Mouse (Mus musculus): Measurements from ENCODE around the gene Akap7.

Gene Akap7

DNA sequence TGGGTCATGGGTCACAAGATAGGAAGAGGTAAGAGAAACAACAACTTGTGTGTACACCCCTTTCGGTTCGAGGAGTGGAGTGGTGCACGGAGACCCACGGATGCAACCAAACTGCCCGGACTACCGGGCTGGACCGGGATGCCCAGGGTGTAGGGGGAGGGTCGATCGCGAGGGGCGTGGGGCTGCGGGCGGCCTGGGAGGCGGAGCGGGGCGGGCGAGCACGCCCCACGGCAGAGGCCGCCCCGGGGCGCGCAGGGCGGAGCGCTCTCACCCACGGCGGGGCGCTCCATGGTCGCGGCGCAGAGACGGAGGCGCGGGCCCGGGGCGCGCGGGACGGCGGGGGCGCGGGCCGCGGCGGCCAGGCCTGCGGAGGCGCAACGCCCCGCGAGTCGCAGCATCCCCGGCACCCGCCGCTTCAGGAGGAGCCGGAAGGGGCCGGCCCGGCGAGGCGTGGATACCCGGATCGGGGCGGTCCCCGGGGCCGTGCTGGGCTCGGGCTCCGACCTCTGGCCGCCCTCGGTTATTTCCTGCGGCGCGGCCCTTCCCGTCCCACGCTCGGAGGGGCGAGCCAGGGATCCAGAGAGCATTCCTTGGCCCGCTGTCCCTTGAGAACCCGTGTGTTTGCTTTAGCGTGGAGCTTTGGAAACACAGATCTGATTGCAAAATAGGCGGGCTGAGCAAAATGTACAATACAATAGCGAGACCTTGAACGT, 10.9 kb downstream of the Akap7 start:
- peak; percentile 92 to 95 for DNase-seq

DNA sequence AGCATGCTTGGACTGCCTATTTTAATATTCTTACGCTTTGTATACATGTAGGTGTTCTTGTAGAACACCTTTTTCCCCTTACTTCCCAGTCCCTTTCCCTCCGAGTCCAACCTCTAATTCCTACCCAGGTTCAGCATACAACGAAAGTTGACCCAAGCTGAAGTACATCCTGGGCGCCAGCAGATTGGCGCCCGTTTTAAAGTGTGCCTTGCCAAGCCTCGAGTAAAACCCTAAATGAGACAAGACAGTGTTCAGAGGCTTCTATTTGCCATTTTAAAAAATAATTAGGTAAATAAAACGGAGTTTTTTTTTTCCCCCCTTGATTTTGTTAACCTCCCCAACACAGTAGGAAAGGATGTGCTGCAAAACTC, 11.4 kb downstream of the Akap7 start:
- no peak for DNase-seq

DNA sequence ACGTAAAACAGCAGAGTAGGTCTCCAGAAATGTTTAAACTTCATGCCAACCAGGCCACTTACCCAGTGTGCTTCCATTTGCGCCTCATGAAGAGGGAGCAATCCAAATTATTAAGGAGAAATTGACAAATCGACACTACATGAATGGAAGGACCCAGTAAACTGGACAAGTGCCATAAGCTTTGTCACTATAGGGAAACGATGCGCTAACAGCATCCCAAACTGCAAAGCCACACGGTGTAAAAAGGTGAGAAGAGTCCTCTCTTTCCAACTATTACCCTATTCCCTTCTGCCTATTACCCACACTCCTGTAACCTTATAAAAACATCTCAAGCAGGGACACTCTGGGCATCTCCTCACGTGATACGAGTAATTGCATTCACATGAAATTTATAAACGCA, 11.8 kb downstream of the Akap7 start:
- no peak for DNase-seq

DNA sequence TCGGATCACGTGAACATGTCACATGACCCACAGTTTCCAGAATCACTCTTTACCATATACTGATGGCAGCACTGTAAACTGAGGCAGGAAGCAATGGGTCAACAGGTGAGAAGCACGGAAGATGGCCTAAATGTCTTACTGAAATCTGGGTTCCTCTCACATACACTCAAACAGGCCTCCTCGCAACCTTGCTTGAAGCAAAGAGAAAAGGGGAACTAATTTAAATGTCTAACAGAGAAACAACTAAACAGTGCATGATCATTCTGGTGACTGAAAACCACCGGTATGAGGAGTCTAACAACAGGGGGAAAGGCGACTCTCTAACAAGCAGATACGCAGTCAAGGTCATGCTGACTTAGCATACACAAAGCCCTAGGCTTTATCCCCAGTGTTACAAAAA, 12.7 kb downstream of the Akap7 start:
- no peak for DNase-seq

DNA sequence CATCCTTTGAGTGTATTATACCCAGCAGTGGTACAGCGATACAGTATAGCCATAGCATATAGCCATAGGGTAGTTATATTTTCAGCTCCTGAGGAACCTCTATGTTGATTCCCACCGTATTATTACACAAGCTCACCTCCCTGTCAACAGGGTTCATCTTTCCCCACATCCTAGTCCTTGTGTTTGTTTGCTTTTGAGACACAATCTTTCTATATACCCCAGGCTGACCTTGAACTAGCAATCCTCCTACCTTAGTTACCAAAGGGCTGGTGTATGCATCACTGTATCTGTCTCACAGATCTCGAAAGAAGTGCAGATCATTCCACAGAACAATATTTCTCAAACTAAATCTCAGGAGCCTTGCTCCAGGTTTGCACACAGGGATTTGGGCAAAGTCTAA, 13.9 kb downstream of the Akap7 start:
- DNase-seq, result no peak

DNA sequence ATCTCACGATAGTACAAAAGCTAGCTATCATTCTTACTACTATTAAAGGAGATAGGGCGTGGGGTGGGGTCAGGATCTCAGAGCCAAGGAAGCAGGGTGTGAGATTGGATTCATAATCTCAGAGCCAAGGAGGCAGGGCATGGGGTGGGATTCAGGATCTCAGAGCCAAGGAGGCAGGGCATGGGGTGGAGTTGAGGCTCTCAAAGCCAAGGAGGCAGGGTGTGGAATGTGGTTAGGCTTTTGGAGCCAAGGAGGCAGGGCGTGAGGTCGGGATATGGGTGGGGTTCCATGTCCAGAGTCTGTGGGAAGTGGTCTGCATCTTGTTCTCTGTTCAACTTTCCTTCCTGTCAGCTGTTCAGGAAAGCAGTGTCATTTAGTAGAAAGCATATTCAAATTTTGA, 16.6 kb downstream of the Akap7 start:
- DNase-seq, result peak; percentile 87 to 91

DNA sequence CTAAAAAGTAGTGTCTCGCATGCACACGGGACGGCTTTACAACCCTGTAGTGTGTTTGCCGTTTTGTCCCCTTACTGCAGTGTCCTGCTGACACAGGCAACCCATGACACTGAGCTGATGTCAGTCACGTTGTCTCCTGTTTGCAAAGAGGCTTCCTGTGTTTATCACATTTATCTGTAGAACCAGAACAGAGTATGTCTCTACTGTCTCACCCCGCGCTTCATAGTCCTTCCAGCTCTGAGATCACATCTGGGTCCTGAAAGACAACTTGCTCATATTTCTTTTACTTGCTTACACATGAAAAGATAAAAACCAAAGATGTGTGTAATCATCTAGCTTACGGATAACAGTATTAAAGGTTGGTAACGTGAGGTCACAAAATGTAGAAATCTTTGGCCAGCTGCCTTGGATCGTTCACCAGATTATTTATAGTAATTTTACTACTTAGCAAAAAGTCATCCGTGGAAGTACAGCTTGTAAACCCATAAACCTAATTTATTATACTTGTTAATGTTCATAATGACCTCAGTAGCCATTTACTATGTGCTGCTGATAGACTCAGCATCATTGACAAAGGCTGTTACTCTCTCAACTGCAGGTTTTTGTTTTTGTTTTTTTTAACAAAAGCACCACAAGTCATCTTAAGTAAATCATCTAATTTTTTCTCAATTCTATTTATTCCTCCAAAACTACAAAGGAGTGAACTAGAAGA, 22.4 kb downstream of the Akap7 start:
- DNase-seq, result peak; percentile 33 to 68

DNA sequence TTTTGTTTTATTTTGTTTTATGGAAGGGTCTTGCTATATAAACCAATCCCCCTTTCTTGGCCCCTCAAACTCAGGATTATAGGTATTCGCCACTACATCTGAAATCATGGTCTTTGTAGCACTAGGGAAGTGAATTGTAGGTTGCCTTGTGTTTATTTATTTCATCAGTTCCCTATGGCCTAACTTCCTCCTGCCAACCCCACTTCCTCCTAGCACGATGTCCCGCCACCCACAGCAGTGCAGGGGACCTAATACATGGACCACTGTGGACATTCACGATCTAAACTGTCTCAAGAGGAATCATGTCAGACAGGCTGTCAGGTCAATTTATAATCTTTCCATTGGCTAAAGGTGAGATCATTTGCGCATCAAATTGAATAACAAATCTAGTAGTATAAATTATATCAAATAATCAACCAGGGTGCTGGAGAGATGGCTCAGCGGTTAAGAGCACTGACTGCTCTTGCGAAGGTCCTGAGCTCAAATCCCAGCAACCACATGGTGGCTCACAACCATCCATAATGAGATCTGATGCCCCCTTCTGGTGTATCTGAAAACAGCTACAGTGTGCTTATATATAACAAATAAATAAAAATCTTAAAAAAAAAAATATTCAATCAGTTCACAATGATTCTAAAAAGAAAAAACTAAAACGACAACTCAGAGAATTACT, 23.1 kb downstream of the Akap7 start:
- DNase-seq, result no peak

DNA sequence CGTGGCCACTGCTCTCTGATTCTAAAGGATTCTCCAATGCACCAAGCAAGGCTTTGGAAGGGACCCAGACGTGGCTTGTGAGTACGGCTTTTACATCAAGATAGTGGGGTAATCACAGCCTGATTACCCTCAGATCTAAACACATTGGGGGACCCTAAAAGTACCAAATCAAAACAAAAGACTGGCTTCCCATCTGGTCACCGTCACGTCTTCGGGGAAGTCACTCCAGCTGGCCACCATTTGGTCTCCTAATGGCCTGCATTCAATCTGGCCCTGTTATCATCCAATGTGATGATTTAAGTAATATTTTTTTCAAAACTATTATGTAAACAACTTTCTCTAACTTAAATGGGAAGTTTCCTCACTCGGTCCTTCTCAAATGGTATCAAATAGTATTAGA, 24.3 kb downstream of the Akap7 start:
- no peak for DNase-seq

DNA sequence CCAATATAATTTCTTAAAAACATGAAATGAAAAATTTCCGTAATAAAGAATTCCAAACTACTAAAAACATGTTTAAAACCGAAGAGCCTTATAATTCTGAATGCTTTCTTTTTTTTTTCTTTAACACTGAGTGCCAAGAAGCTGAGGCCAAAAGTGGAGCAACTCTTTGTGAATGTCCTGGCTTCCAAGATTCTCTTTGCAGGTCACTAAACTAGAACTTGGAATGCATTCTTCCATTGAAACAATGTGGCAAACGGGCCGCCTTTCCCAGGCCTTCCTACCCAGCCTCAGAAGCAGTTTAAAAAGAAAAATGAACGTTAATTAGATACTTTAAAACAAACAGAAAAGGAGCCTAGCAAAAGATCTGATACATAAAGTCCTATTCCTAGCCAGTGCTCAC, 27.5 kb downstream of the Akap7 start:
- DNase-seq, result no peak

DNA sequence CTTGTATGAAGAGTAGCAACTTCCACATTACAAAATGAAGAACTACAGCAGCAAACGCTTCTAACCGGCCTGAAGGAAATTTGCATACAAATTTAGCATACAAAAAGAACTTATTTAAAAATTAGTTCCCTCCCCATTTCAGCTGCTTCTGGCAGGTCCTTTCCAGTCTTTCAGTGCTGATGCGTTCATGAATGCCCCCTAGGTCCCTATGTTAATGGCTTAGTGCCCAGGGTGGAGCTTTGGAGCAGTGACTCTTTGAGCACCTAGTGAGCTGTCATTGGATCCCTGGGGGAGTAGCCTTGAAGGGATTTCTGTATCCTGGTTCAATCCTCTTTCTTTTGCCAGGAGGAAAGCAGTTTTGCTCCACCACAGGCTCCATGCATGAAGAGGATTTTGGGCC, 28.3 kb downstream of the Akap7 start:
- DNase-seq, result no peak

DNA sequence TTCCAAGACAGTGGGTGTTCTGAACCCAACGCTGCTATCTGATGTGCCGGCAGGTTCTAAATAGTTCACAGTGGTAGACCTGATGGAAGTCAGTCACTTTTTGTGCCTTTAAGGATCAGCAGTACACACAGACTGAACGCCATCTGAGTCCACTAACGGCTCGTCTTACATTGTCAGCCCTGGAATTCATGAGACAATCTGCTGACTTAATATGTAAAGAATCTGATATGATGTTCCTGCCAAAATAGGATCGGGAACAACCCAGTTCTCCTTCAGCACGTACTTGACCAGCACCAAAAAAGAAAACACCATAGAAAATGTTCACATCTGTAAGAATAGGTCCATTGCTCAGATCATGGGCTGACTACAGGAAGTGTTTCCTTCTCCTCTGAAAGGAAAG, 32.2 kb downstream of the Akap7 start:
- no peak for DNase-seq

DNA sequence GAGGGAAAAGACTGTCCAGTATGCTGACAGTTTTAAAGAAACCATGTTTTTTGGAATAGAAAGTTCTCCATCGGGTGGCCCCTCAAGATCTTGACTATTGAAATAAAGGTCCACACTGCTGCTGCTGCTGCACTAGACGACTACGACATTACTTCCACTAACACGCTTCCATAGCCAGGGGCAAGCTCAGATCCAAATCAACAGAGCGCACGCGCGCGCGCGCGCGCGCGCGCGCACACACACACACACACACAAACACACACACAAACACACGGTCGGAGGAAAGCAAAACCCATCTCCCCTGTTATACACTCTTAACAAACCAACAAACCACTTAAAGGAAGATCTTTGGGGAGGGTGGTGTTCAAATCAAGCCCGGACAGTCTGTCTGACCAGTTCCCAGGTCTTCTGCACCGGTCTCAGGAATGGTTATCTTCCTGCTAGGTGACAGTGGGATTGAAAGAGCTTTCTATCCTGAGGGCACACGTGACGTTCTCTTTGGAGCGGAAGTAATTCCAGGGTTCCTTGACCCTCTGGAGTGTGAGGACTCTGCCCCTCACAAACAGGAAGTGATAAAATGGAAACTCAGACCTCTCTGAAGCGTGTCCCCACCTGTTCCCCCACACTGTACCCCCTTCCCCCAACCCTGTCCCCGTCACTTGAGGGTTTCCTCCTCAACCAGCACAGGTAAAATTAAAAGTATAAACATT, 32.9 kb downstream of the Akap7 start:
- DNase-seq, result no peak

DNA sequence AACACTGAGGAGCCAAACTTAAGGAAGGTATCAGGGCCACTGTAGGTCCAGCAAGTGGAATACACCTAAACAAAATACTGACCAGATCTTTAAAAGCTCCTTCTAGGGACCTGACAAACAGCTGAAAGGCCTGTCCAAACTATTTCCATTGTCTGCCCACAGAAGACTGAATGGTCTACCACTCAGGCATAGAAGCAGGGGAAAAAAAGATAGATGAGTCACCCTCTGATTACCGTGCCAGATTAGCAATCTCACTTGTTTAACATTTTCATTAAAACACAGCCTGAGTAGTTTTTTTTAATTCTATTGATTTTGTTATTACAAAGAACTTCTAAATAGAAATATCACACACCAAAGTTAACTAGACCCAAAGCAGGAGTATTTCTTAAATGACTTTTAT, 33.9 kb downstream of the Akap7 start:
- no peak for DNase-seq

DNA sequence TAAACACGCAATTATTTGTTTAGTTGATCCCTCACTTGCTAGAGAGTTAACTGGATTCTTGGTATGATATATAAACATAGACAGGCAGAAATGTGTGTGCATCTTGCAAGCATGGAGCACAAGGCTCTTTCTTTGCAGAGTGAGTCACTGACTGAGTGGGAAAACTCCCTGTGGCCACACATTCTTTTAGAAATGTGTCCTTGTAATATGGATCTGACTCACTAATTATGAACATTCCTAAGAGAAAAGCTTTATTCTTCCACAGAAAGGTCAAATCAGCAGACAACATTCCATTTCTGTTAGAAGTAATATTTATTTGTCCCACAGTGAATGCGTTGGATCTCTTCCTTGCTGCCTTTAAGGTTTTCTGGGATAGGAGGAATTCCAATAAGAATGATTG, 35.9 kb downstream of the Akap7 start:
- DNase-seq, result no peak

DNA sequence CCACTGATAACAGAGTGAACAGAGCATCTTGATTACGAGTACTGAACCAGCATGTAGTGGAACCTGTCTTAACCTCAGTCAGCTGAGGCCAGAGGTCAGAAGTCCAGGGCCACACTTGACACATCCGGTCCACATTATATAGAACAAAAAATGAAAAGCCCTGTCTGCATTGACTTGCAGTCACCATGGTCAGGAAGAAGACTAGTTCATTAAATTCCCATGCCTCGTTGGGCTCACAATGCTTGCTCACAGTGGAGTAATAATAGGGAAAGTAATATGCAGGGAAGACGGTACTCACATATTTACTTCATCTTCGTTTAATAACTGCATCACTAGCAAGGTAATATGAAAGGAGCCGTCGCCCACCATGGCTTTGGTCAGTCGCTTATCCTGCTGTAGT, 36.5 kb downstream of the Akap7 start:
- no peak for DNase-seq

DNA sequence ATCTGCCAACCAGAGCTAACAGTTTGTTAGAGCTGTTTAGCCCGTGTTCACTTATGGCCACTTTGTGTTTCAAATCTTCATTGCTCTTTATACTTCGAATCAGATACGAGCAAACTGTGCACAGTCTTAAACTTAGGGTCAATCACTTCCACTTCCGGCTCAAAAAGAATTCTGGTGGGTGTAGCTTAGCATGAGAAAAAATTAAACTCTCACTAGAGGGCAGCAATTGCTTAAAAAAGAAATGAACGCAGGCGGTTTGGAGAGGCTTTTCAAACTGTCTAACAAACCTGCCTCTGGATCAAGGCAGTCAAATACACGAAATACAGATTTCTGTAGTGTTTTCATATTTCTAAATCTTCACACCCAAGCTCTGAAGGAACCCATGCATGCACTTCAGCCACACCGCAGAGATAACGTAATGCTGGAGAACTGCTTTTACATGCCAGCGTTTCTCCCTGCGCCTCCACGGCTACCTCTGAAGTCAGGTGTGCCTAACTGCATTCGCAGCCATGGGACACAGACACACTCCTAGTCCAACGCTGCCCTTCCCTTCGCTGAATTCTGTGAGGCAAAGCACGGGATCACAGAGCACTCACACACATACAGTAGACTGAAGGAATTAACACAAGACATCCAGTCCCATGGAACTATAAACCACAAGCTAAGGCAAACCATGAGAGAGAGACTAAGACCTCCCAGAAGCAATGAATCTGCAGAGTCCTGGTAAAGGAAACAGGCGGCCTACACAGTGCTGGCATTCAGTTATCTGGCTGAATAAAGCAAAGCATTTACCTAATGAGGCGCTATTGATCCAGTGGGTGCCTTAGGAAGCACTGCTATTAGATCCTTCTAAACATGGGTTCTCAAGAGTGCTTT, 39.0 kb downstream of the Akap7 start:
- DNase-seq, result peak in 1 of 2 experiments; percentile 61

DNA sequence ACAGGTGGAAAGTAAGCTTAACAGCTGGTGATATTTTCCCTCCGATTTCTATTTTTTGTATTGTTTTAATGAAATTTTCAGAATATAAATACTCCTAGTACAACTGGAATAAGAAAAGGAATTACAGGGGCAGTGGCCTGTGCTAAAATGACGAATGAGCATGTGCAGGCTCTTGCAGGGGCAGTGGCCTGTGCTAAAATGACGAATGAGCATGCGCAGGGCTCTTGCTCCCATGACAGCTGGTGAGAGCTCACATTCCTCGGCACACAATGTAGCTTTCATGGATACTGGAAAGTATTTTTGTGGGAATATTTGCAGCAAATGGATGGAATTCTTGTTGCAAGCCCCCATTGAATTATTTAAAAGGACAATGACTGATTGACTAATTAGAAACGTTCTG, 46.5 kb downstream of the Akap7 start:
- no peak for DNase-seq

DNA sequence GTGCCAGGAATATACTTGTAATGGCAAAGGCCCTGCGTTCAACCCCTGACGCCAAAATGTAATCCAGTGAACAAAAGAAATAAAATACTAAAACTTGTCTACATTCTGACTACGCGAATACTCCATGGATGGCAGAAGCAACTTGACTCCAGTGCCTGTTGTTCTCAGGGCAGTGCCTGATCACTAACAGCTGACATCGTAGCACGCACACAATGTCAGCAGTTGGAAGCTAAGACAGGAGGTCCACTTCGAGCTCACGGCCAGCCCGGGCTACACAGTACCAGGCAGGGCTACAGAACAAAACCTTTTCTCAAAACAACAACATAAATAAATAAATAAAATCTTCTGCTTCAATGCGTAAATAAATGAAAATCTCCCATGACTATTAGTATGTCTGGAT, 46.9 kb downstream of the Akap7 start:
- no peak for DNase-seq

DNA sequence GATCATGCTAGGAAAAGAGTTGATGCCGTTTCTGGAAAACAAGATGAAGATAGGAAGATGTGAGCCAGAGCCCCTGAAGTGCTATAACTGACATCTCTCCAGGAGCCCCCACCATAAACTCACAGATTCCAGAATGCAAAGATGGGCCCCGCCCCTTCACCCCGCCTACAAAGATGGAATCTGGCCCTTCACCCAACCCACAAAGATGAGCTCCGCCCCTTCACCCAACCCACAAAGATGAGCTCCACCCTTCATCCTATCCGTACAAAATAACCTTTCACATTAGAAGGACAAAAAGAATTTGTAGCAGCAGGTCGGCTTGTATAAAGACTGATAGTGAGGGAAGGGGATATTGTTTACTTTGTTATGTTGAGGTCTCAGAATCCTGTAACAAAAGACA, 49.5 kb downstream of the Akap7 start:
- no peak for DNase-seq

DNA sequence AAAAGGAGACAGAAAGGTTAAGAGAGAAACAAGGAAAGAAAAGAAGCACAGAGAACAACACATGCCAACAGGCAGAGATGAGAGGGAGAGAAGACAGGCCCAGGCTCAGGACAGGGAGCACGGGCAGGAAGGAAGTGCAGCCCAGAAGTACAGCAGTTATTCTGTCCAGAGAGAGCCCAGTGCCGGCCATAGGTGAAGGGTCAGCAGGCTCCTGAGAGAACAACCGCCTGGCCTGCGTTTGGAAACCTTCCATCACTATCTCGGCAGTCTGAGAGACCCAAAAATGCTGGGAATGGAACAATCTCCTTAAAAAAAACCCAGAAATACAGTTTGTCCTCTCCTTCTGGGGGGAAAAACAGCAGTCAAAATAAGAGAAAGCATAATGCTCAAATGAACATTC, 50.2 kb downstream of the Akap7 start:
- DNase-seq, result no peak

DNA sequence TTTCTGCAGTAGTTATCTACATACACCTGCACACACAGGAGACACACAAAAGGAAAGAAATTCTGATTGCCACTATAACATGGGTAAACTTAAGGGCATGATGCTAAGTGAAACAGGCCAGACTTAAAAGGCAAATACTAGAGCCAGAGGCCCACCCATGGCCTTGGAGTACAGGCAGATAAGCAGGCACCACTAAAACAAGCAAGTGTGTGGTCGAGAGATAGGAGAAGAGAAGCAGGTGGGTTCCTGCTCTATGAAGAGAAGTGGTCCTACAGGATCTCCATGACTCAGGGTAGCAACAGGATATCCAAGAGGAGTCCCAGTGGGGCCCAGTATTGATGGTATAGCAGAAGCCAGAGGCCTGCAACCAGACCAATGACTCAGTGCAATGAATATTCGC, 54.2 kb downstream of the Akap7 start:
- no peak for DNase-seq

DNA sequence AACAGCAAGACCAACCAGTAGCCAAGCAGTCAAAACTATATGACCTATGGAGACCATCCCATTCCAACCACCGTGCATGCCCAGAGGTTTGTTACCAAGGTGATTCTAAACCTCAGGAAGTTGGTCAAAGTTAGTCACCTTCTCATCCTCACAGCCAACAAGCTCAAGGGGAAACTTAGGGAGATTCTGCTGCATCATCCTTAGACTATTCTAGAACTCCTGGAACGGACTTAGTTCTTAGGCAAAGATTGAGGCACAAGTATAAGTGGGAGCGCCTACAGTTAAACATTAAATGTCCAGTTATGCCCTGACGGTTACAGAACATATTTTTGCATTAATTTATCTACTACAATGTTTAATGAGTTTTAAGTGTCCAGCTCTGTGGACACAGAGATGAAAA, 54.7 kb downstream of the Akap7 start:
- no peak for DNase-seq
